Mouse (Mus musculus): ENCODE measurements around the gene Dnajc11.

Dnajc11 gene

DNA sequence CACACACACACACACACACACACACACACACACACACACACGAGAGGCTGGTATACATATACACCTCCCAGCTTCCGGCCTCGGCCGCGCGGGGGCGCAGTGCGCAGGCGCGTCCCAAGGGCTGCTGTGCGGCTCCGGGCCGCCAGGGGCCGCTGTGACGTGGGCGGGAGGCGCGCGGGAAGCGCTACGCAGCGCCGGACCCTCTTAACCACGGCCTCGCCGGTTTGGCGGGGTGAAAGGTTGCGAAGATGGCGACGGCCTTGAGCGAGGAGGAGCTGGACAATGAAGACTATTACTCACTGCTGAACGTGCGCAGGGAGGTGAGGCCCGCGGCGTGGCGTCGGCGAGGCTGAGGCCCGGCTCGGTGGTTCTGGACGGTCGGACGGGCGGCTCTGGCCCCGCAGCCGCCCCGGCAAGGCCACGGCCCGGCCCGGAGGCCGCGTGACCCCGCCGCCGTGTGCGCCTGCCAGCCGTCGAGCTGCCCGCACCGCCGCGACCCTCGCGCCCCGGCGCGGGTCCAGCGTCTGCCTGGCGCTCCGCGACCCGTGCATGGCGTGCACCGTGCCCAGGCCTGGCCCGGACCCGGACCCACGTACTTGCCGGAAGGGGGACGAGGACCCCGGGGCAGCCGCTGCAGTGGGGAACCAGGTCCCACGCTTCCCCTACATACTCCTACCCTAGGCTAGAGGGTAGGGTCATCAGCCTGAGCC lies at the start of gene Dnajc11:
Gene Dnajc11, plus strand, starts transcription at position 187 of the 710 bp plus-strand sequence.
- DNase-seq: peak; percentile 96 to 97

DNA sequence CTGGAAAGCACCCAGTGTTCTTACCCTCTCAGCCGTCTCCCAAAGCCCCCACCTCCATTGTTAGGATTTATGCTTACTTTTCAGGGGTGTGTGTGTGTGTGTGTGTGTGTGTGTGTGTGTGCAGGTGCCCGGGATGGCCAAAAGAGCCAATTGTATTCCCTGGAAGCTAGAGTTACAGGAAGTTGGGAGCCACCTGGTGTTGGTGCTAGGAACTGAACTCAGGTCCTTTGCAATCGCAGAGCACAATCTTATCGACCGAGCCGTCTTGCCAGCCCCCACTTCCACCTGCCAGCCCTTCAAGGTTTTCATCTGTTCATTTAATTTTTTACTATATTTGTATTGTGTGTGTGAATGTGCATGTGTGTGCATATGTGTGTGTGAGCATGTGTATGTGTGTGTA lies 40.2 kb upstream of the Dnajc11 start:
- peak in 1 of 2 experiments; percentile 36 for DNase-seq

DNA sequence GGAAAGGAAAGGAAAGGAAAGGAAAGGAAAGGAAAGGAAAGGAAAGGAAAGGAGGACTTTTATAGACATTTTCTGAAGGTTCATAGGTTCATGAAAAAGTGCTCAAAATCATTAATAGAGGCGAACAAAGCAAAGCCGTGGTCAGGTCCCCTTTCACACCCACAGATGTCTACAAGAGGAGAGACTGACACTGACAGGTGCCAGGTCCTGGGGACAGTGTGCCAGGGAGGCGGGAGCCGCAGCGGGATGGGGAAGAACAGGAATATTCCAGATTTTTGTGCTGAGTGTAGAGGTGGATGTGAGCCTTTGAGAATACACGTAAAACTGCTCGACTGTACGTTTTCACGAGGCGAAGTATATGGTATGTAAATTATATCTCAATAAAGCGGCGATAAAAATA lies 38.6 kb upstream of the Dnajc11 start:
- DNase-seq: no peak

DNA sequence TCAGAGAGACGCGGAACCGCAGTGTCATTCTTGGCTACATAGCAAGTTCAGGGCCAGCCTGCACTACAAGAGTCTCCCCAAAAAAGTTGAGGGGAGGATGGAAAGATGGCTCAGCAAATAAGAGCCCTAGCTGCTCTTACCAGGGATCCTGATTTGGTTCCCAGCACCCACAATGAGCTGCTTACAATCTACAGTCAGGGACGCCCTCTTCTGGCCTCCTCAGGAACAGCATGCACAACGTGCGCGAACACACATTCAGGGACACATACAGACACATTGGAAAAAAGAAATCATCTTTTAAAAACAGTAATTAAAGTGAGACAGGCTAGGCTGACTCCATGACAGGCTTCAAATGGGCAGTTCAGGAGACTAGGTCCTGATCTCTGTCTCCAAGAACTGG lies 37.9 kb upstream of the Dnajc11 start:
- no peak for DNase-seq

DNA sequence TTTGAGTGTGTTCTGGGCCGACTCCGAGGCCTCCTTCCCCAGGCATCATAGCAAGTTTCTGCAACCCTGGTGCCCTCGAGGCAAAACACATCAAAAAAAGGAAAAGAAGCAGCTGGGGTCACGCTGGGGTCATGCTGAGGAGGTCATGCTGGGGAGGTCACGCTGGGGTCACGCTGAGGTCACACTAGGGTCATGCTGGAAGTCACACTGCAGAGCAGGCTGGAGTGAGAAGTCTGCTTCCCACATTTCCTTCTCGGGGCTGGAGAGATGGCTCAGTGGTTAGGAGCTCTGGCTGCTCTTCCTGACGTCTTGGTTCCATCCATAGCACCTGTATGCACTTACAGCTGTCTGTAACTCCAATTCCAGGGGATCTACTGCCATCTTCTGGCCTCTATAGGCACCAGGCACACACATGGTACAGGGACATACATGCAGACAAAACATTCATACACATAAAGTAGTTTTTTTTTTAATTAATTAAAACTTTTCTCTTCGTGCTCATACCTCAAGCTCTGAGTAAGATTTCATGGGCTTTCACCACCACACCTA lies 36.3 kb upstream of the Dnajc11 start:
- no peak for DNase-seq

DNA sequence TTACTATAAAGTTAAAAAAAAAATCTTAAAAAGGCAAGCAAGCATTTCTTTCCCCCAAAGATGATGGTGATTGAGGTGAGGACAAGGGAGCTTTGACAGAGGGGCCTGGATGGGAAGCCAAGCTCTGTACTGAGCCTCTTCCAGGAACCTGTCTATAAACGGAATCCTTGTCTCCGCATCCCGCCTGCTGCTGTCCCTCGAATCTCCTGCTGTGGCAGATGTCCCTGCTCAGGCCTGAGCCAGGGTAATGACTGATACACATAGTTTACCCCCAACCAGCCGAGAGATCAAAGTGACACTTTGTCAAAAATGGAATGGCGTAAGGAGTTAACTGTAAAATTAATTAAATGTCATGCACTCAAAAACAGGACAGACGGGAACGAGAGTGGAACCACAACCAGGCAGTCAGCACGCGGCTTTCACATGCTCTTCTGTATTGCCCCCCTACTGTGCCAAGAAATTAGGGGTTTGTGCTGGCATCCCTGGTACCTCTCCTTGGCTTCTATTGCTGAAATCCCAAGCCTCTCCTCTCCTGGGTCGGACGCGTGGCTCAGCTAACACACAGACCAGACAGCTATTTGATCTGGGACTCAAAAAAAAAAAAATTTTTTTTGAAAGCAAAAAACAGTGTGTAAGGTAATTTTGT lies 34.8 kb upstream of the Dnajc11 start:
- peak; percentile 57 to 66 for DNase-seq

DNA sequence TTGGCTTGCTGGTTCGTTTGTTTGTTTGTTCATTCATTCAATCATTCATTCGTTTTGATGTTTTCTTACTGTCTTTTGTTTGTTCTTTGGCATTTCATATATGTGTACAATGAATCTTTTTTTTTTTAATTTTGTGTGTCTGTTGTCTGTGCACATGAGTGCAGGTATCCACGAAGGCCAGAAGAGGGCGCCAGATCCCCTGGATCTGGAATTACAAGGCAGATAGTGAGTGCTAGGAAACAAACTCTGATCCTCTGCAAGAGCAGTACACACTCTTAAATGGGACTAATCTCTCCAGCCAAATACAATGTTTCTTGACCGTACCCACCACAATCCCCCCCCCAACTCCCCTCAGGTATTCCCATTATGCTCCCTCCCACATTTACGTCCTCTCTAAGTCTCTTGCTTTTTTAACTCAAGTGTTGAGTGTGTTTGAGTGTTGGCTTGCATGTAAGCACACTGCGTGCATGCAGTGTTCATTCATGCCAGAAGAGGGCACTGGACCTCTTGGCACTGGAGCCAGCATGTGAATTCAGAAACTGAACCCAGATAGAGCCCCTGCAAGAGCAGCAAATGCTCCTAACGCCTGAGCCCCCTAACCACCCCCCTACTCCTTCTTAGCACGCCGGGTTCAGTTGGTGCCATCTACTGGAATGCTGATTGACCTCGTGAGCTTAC lies 33.6 kb upstream of the Dnajc11 start:
- peak; percentile 20 to 44 for DNase-seq

DNA sequence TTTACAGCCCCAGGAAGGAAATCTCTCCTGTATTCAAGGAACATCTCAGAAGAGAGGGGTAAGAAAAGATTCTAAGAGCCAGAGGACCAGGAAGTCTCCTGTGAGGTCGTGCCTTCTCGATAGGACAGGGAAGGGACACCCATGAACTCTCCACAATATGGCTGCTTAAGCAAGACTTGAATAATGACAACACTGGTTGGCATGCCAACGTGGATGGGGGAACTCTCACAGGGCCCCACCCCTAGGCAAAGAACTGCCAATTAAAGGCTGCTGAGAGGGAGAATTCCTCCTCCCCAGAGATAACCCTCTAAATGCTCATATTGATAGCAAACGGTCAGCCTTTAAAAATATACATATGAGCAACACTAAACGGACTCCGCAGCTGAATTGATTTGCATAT lies 32.8 kb upstream of the Dnajc11 start:
- no peak for DNase-seq

DNA sequence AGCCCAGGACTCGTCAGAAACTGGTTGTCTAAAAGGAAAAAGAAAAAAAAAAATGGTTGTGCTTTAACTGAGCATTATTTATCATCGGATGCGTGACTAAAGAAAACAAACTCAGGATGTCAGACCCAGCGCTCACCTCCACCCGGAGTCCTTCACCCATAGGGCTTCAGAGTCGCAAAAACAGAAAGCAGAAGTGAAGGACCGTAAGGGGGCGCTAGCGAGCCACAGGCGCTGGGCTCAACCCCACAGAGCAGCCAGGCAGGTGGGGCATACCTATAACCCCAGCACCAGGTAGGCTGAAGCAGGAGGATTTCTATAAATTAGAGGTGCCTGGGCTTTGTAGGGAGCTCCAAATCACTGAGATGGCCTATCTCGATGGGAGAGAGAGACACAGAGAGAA lies 32.1 kb upstream of the Dnajc11 start:
- DNase-seq: peak; percentile 19 to 52

DNA sequence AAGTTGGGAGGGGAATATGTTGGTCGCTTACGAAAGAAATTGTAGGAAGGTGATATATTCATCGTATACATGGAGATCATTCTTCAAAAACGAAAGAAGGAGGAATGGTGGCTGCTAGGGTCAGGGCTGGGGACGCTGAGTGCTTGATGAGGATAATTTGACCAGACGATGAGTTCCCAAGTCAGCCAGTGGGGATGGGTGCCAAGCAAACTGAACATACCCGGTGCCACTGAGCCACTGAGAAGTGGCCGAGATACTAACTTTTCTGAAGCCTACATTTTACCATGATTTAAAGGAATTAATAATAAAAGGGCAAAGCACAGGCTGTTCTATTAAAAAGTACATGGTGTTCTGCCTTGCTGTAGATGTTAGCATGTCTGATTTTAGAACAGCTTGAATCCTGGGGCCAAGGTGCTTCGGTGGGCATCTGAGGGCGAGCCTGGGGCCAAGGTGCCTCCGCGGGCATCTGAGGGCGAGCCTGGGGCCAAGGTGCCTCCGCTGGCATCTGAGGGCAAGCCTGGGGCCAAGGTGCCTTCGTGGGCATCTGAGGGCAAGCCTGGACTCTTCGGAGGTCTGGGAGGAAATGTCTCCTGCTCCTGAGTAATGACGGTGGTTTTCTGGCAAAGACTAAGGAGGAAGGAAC lies 31.3 kb upstream of the Dnajc11 start:
- peak; percentile 48 to 53 for DNase-seq

DNA sequence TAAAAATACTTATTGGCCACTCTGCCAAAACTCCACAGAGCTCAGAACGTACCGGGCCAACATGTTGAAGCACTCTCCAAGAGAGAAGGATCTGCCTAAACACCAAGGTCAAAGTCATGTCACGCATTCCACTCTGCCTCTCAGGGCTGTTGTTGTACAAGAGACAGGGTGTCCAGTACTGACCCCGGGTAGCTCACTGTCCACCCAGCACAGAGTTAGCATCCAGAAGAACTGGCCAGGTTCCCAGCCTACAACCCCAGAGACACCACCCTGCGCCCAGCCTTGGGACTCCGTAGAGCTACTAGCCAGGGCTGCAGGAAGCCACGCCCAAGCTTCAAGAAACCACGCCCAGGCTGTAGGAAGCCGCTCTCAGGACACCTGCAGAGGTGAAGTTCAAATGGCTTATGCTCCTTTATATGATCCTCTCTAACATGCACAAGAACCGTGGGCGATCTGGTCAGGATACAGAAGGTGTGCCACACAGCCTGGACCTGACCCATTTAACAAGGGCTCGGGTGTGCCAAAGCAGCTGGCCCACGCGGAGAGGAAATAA lies 30.7 kb upstream of the Dnajc11 start:
- DNase-seq: peak; percentile 73 to 77

DNA sequence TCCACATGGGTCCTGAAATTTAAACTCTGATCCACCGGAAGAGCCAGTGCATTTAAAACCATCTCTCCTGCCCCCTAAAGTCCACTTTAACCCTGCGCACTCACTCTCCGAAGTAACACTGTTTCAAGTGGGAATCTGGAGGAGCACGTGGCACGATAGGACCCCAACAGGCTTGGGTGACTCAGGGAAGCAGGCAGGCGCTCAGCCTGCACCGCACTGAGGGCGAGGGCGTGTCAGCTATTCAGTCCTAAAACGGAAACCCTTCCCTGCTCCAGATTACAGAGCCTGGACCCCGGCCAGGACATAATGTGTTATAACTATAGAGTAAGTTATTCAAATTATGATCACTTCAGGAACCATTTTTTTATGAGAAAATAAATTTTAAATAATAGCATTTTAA lies 29.4 kb upstream of the Dnajc11 start:
- DNase-seq: peak in 1 of 2 experiments; percentile 28

DNA sequence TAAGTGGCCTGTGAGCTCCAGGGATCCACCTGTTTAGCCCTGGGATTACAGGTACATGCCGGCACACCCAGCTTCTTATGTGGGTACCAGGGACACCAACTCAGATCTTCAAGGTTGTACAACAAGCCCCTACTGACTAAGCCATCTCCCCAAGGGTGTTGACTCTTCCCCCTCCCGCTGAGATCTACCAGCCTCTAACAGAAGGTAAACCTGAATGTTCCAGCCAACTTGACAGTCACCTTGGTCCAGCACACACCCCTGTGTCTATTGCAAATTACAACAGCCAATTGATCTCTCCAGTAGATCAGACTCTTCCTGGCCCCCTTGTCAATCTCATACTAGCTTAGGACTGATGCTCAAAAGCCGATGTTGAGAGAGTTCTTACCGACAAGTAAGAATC lies 27.9 kb upstream of the Dnajc11 start:
- DNase-seq: no peak

DNA sequence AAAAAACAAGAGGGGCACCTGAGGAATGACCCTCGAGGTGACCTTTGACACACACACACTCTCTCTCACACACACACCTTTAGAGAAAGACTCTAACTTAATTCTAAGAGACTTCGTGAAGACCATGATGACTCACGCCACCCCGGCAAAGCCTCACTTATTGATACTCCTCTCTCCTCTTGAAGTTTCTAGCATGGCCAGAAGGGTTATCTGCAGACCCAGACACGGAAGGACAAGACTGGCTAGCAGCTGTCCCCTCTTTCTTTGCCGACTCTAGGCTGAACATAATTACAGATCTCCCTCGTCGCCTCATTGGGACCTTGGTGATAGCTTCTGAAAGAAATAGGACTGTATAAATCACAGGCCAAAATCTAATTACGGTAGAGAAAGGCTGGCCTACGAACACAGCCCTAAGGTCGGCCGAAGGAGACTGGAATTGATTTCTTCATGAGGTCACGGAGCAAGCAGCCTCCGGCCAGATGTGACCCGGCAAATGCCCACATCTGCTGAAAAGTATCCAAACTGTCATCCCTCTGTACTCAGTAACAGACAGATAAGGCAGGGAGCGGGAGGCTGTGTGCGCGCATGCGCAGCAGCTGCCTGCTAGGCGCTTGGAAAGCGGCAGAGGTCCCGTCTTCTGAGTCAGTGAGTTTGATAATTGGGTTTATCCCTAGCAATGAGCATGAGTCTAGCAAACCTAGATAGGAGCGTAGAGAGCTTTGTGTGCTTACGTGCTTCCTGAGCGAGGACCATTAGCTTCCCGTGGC lies 25.7 kb upstream of the Dnajc11 start:
- DNase-seq: no peak

DNA sequence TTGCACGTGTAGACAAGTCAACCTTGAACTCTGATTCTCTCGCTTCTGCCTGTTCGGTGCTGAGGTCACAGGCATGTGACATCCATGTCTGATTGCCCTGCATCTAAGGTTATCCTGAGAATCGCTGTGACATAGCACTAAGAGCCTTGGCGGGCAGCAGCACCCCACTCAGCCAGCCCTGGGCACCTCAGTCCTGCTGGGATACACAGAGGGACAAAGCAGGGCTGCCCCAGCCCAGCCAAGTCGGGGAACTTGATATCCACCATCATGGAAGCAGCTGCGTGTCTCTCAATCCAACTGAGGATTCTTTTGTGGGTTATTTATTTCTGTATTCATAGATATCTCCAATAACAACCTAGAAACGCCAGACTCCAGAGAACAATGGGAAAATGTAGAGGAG lies 24.7 kb upstream of the Dnajc11 start:
- no peak for DNase-seq

DNA sequence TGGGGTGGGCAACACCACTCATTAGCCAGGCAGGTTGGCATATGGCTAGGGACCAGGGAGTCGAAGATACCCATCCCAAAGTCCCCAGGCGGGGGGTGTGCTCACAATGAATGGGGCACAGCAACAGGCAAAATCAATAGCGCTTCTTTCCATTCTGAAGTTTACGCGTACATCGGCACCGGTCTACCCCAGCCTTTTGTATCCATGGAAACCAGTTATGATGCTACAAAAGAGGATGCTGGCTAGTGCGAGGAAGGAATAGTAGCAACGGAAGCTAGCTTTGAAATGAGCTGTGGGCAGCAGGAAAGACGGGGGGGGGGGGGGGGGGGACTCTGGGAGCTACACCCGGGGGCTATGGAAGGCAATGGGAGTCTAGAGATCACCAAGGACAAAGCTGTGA lies 17.2 kb upstream of the Dnajc11 start:
- no peak for DNase-seq

DNA sequence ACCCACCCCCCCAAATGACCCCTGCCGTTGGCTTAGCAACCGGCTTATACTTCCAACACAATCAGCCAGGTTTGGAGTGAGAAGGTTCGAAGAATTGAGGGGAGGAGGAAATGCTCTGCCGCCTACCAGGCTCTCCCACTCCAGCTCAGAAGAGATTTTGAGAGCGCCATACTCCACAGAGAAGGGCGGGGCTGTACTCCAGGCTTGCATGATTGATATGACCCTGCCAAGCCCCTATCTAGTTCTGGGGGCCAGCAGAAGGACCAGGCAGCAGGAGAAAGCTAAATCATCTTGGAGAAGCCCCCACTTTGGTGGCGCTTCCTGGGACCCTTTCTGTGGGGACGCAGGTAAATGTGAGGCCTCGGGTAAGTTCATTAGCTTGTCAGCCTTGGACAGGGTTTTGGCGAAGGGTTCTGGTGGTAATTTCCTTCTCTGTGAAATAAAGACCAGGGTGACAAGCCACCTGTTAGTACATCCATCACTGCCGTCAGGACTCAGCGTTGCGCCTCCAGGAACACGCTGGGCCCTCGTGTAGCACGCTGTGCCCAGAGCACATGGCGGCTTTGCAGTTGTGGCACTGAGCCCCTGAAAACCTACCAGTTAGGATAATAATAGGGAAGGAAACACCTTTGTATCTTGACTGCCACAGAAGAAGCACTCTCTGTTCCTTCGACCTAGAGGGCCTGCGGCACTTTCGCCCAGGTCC lies 14.2 kb upstream of the Dnajc11 start:
- DNase-seq: no peak

DNA sequence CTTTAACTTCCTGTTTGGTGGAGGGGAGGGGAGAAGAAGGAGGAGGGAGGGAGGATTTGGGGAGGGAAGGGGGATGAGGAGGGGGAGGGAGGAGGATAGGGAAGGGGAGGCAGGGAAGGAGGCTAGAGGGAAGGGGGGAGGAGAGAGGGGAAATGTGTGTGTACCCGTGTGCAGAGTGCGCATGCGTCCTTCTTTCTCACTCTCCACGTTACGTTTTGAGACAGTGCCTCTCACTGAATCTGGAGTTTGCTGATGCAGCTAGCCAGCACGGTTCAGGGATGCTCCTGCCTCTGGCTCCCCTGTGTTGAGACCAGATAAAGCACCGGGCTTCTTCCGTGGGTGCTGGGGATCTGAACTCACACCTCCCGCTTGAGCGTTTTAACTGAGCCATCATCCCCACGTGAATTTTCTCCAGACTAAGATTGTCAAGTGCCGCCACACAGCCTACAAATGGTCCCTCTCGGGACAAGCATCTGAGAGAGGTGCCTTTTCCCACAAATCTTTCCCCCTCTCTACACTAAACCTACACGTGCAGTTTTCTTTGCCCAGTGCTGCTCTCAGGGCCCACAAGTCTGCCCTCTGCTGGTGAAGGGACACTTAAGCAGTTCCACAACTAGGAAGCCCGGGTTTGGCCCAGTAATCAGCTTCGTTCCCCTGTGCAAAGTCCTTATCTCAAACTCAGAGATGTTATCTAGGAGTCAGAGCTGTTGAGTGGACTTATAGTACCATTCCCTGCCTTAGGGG lies 13.4 kb upstream of the Dnajc11 start:
- DNase-seq: peak; percentile 85 to 88

DNA sequence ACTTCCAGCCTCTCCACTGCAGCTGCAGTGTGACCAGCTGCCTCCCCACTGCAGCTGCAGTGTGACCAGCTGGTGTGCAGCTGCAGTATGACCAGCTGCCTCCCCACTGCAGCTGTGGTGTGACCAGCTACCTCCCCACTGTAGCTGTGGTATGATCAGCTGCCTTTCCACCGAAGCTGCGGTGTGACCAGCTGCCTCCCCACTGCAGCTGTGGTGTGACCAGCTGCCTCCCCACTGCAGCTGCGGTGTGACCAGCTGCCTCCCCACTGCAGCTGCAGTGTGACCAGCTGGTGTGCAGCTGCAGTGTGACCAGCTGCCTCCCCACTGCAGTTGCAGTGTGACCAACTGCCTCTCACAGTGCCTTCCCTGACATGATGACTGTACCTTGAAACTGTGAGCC lies 11.4 kb upstream of the Dnajc11 start:
- no peak for DNase-seq

Data from cerebellum, postnatal 14 days (tissue).